Comparison of ENCODE assay signal across 7 mouse cellular contexts in the genomic region with DNA sequence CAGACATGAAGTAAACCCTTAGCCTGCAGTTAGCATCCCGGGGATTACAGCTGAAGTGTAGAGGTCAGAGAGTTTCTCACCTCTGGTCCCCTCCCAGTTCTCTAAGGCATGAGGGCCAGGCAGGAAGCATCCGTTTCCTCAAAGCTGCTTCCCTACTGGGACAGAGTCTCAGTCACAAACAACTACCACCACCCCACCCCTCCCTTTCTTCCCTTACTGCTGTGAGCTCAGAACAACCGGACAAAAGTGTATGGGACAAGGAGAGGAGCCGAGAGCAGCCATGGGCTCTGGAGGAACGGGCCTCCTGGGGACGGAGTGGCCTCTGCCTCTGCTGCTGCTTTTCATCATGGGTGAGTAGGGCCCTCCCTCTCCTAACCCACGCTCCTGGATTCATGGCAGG. TPM values are rescaled to one million over a fixed set of nuclear protein-coding genes. Genes with fewer than 3 reads are reported as not detected.
DNase-seq lines count a peak whose midpoint lies in the region; ATAC-seq and TF ChIP-seq lines count a peak whose summit lies in the region.

A gene (plus strand): TSS at position 96 of the 400 bp plus-strand sequence.

- TF ChIP-seq POLR2A in thymus, adult 2 months (IDR thresholded peaks at IDR 0.05; ENCODE audit: control insufficient read depth, extremely low read depth, insufficient read depth, low read length, poor library complexity), result no peak

- 21% methylated on average over 7 of the region's 7 CpGs for WGBS in embryonic facial prominence, embryonic 10.5 days
- WGBS in hindbrain, embryonic 12.5 days, result 15% methylated on average over 7 of the region's 7 CpGs
- WGBS in liver, embryonic 13.5 days (ENCODE audit: insufficient replicate concordance), result 7% methylated on average over 7 of the region's 7 CpGs
- 21% methylated on average over 7 of the region's 7 CpGs for WGBS in thymus, adult 2 months

- peak within 1 kb of the TSS; percentile 23; the same call in 1 of the 2 replicates for H3K4me3 ChIP-seq in embryonic facial prominence, embryonic 10.5 days
- H3K4me3 ChIP-seq in hindbrain, embryonic 12.5 days, result peak within 1 kb of the TSS; percentile 10; the same call in 1 of the 2 replicates
- no peak within 1 kb of the TSS for H3K4me3 ChIP-seq in liver, embryonic 13.5 days (replicated peaks)
- no peak within 1 kb of the TSS for H3K4me3 ChIP-seq in thymus, adult 2 months (ENCODE audit: control insufficient read depth, insufficient read depth, low read length)

- no peaks in the 10 kb centered on the region for H3K36me3 ChIP-seq in embryonic facial prominence, embryonic 10.5 days (replicated peaks)
- H3K36me3 ChIP-seq in hindbrain, embryonic 12.5 days, result no peaks in the 10 kb centered on the region
- H3K36me3 ChIP-seq in liver, embryonic 13.5 days, result no peaks in the 10 kb centered on the region
- H3K36me3 ChIP-seq in thymus, adult 2 months (ENCODE audit: control insufficient read depth, insufficient read depth, low read length), result no peaks in the 10 kb centered on the region

- H3K4me2 ChIP-seq in hindbrain, embryonic 12.5 days (replicated peaks), result no peak within 1 kb of the TSS
- H3K4me2 ChIP-seq in liver, embryonic 13.5 days, result 0 out of 2 replicates have a peak within 1 kb of the TSS, but pooled peaks have one; percentile 4

- TF ChIP-seq CTCF in thymus, adult 2 months (IDR thresholded peaks at IDR 0.05; ENCODE audit: borderline replicate concordance, control insufficient read depth, extremely low read depth, insufficient read depth, low read length, poor library complexity), result no peak

- H3K4me1 ChIP-seq in embryonic facial prominence, embryonic 10.5 days, result 0 out of 2 replicates have a peak, but pooled peaks cover 2% of the 10 kb centered on the region
- no peaks in the 10 kb centered on the region for H3K4me1 ChIP-seq in hindbrain, embryonic 12.5 days
- H3K4me1 ChIP-seq in liver, embryonic 13.5 days (replicated peaks), result no peaks in the 10 kb centered on the region
- no peaks in the 10 kb centered on the region for H3K4me1 ChIP-seq in thymus, adult 2 months (replicated peaks; ENCODE audit: control insufficient read depth, insufficient read depth, low read length)

- no peak within 1 kb of the TSS for H3K9ac ChIP-seq in hindbrain, embryonic 12.5 days
- no peak within 1 kb of the TSS; the same call in 1 of the 2 replicates for H3K9ac ChIP-seq in liver, embryonic 13.5 days

- ATAC-seq in hindbrain, embryonic 12.5 days (ENCODE audit: low FRiP score), result no peak
- ATAC-seq in liver, embryonic 13.5 days (ENCODE audit: low read depth), result 0 out of 2 replicates have a peak, but pooled peaks have one; percentile 34

- no peaks in the 10 kb centered on the region for H3K9me3 ChIP-seq in embryonic facial prominence, embryonic 10.5 days
- no peaks in the 10 kb centered on the region for H3K9me3 ChIP-seq in hindbrain, embryonic 12.5 days (replicated peaks)
- H3K9me3 ChIP-seq in liver, embryonic 13.5 days (replicated peaks), result no peaks in the 10 kb centered on the region

- peak within 1 kb of the TSS; percentile 65; the same call in 1 of the 2 replicates for H3K27ac ChIP-seq in embryonic facial prominence, embryonic 10.5 days (replicated peaks)
- H3K27ac ChIP-seq in hindbrain, embryonic 12.5 days, result no peak within 1 kb of the TSS
- no peak within 1 kb of the TSS for H3K27ac ChIP-seq in liver, embryonic 13.5 days
- no peak within 1 kb of the TSS for H3K27ac ChIP-seq in thymus, adult 2 months (ENCODE audit: control insufficient read depth, insufficient read depth, low read length)

- peaks cover 14% of the 10 kb centered on the region for H3K27me3 ChIP-seq in embryonic facial prominence, embryonic 10.5 days (replicated peaks; ENCODE audit: low read depth, poor library complexity, severe bottlenecking)
- H3K27me3 ChIP-seq in hindbrain, embryonic 12.5 days, result peaks cover 5% of the 10 kb centered on the region; the same call in 1 of the 2 replicates
- H3K27me3 ChIP-seq in liver, embryonic 13.5 days, result no peaks in the 10 kb centered on the region; the same call in 1 of the 2 replicates
- H3K27me3 ChIP-seq in thymus, adult 2 months (ENCODE audit: control insufficient read depth, insufficient read depth, low read length), result no peaks in the 10 kb centered on the region

- DNase-seq in adrenal gland, adult 2 months, result peak; percentile 51
- DNase-seq in embryonic facial prominence, embryonic 10.5 days (ENCODE audit: low spot score), result no peak
- no peak for DNase-seq in liver, embryonic 13.5 days
- DNase-seq in yolk sac, embryonic 10.5 days (ENCODE audit: low spot score), result no peak
- DNase-seq in thymus, adult 2 months, result no peak
- no peak for DNase-seq in left cerebral cortex, adult 9 months (ENCODE audit: low spot score in 2 of 2)

RNA-seq across cellular contexts. Expression of the gene that starts here (rescaled TPM):
- 10 to 100 TPM; 17.3 to 27.0 TPM for total RNA-seq in adrenal gland, adult 2 months (2021)
- polyA plus RNA-seq in adrenal gland, adult 2 months (2012; rRNA removed), result 47.5 and 54.0 TPM in 2 replicates
- polyA plus RNA-seq in embryonic facial prominence, embryonic 10.5 days (2016; fragmentation: Nextera tagmentation; extraction: Ambion mirVana), result 6.6 and 6.8 TPM in 2 replicates
- 8.0 and 12.0 TPM in 2 replicates for polyA plus RNA-seq in hindbrain, embryonic 12.5 days (2016; fragmentation: Nextera tagmentation; extraction: Ambion mirVana)
- polyA plus RNA-seq in liver, embryonic 13.5 days (2015; fragmentation: Nextera tagmentation; extraction: Ambion mirVana), result 2.0 and 2.5 TPM in 2 replicates
- polyA plus RNA-seq in thymus, adult 2 months (2012; rRNA removed), result 5.5 and 6.6 TPM in 2 replicates

Comparison
In these comparisons a context has a peak if more than half of its experiments do, and no peak if none do; other contexts are left out.
1. H3K4me3 ChIP-seq: peak in embryonic facial prominence, embryonic 10.5 days (single experiment) and hindbrain, embryonic 12.5 days (single experiment); none in liver, embryonic 13.5 days (single experiment) and thymus, adult 2 months (single experiment).